Mouse (Mus musculus) spleen, embryonic (tissue): ENCODE data around the gene Rbbp8nl.

Experiments used
- CTCF ChIA-PET: fragments of 350-600 bp; sonication (Branson Sonifier 250); formaldehyde crosslinking; loops from one replicate; lab custom pipeline; 2022; lab: Charles Lee

The Rbbp8nl gene

GRCm38 (mm10) chr2:180289440-180290108 is at the start of gene Rbbp8nl:
Rbbp8nl (minus strand) TSS chr2:180289879.
- CTCF ChIA-PET = no interaction called here

DNA sequence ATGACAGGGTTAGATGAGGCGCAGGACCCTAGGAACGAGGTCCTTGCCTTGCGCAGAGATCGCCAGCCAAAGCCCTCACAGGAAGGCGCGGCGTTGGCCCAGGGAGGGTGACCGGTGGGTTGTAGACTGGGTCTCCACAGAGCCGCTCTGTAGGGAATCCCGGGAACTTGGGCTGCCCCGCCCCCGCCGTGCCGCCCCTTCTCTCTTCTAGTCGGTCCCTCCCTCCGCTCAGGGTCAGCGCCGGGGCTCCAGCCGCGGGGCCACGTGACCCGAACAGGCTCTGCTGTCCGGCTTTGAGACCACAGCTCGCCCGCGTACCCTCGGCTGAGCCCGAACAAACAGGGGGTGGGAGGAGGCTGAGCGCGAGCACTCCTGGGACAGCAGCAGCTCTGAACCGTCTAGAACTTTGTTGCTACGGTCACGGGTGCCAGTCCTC is 44.9 kb upstream of the Rbbp8nl start, which contains the start of gene Gata5:
TSS of gene Gata5 (minus strand) at position 149 of the 436 bp plus-strand sequence.
- CTCF ChIA-PET = no interaction called here

GRCm38 (mm10) chr2:180333778-180334550 is 44.3 kb upstream of the Rbbp8nl start:
- CTCF ChIA-PET = interaction anchor here (0.7 kb wide), 2 partner anchors 22 to 306 kb away, joined by 8 to 9 read pairs; no protein-coding TSS in a partner anchor

- CTCF ChIA-PET = no interaction called here
These were observed 39.8 kb upstream of the Rbbp8nl start for GRCm38 (mm10) chr2:180329466-180329865.

DNA sequence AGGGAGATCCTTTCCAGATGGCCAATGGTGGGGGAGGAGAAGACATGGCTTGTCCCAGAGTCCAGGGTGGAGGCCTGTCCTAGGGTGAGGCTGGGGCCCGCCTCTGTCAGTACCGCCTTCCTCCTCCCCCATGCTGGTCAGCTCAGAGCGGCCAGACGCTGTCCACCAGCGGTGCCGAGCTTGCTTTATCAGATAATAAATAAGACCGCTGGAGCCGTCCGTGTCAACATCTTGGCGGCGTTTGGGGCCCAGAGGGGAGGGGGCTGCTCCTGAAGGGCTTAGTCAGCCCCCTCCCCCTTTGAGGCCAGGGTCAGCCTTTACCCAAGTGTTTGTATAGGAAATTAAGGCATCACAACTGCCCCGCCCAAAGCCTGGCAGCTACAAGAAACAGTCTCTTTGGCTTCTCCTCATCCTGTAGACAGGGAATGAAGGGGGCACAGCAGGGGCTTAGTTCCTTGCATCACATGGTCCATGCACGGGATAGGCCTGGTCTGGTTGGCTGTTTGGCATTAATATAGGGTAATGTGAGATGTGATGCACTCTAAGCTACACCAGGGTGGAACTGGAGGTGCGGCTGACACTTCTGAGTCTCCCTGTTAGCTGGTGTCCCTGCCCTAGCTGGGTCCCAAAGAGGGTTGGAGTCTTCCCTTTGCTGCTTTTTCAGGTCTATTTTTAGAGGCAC is 33.1 kb upstream of the Rbbp8nl start:
- CTCF ChIA-PET = no interaction called here

- CTCF ChIA-PET = no interaction called here
These were observed 30.5 kb upstream of the Rbbp8nl start for GRCm38 (mm10) chr2:180320216-180320615.

DNA sequence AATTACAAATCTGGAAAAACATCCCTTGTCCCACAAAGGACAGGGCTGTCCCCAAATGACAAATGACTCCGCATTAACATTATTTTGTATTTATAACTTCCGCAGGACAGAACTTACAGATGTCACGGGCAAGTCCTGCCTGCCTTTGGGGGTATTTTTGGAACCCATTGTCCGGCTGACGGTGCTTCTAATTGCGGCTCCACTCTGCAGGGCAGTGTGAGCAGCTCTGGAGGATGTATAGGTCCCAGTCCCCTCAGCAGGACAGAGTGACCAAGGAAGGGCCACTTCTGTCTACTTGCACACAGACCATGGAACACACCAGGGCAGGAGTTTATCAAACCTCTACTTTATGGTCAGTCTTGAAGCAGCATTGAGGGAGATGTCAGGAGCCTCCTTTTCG is 27.9 kb upstream of the Rbbp8nl start:
- CTCF ChIA-PET = no interaction called here

DNA sequence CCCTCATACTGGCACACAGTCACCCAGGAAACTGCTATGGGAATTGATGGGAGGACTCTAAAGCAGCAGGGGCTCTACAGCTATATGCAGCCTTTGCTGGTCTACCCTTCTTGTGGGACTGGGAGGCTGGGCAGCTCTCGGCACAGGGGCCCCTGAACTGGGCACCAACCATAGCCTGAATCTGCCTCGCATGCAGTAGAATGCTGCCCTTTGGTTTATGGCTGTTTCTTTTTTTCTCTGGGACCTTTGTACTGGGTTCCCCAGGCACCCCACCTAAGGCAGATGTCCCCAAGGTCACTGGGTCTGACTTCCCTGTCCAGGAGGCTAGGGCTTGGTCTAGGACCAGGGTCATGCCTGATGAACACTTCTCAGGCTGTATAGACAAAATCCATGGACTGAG is 24.6 kb upstream of the Rbbp8nl start:
- CTCF ChIA-PET = no interaction called here

DNA sequence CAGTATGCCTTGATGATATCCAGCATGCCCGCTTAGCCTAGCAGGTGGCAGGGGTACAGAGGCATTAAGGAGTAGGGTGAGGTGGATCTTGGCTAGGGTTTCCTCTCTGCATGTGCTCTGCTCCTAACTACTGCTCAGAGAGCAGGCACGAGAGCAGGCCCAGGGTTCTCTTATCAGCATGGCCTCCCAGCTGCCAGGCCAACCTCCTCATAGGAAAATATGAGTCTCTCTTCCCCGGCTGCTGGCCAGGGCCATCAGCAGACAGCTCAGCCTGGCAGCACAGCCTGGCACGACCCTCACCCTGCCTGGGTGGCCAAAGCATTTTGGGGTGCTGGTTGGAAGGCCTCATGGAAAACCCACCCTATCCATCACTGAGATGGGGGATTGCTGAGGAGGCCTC is 21.5 kb upstream of the Rbbp8nl start:
- CTCF ChIA-PET = no interaction called here

- CTCF ChIA-PET = no interaction called here
These were observed 18.0 kb upstream of the Rbbp8nl start for GRCm38 (mm10) chr2:180307680-180308079.

- CTCF ChIA-PET = no interaction called here
These were observed 16.9 kb upstream of the Rbbp8nl start for GRCm38 (mm10) chr2:180306423-180307168.

DNA sequence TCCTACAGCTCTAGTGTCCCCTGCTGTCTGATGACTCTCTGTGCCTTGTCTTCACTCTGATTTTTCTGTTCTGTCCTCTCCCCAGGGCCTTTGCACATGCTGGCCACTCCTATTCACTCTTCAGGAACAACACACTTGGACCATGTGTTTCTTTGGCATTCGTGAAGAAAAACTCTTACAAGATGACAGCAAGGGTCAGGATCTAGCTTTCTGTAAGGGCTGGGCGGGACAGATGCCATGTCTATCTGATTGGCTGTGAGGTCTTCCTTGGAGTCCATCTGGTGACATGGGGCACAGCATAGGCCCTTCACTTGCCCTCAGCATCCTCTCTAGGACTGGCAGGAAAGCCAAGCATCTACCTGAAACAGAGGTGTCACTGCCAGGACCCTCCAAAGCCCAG is 16.3 kb upstream of the Rbbp8nl start:
- CTCF ChIA-PET = interaction anchor here (0.6 kb wide), 1 partner anchor 167 kb away, joined by 10 read pairs; no protein-coding TSS in a partner anchor

DNA sequence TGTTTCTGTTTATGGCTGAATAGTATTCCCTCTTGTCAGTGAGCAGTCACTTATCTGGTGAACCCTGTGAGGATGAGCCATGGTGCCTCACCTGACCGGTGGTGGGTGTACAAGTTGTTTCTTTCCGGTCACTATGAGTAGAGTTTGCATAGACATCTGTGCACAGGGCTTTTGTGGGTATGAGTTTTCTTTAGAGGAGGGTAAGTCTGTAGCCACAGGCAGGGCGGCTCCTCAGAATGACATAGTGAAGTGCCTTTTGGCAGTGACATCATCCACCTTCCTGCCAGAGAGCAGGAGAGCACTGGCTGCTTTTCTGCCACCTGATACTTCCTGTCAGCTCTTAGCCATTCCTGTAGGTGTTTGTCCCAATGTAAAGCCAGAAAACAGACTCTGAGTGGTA is 15.8 kb upstream of the Rbbp8nl start:
- CTCF ChIA-PET = interaction anchor here (0.6 kb wide), 1 partner anchor 168 kb away, joined by 10 read pairs; no protein-coding TSS in a partner anchor

- CTCF ChIA-PET = no interaction called here
These were observed 14.9 kb upstream of the Rbbp8nl start for GRCm38 (mm10) chr2:180304554-180304953.

GRCm38 (mm10) chr2:180303468-180303867 is 13.8 kb upstream of the Rbbp8nl start:
- CTCF ChIA-PET = no interaction called here

GRCm38 (mm10) chr2:180302201-180302600 is 12.5 kb upstream of the Rbbp8nl start:
- CTCF ChIA-PET = no interaction called here

- CTCF ChIA-PET = no interaction called here
These were observed 11.1 kb upstream of the Rbbp8nl start for GRCm38 (mm10) chr2:180300771-180301170.

- CTCF ChIA-PET = no interaction called here
These were observed 10.6 kb upstream of the Rbbp8nl start for GRCm38 (mm10) chr2:180300252-180300651.

- CTCF ChIA-PET = no interaction called here
These were observed 3.2 kb upstream of the Rbbp8nl start for GRCm38 (mm10) chr2:180292906-180293305.

- CTCF ChIA-PET = interaction anchor here (0.7 kb wide), 1 partner anchor 428 kb away, joined by 4 read pairs; no protein-coding TSS in a partner anchor
These were observed 2.3 kb upstream of the Rbbp8nl start for GRCm38 (mm10) chr2:180292026-180292425.

- CTCF ChIA-PET = no interaction called here
These were observed 1.9 kb upstream of the Rbbp8nl start for GRCm38 (mm10) chr2:180291566-180291965.
